Mouse (Mus musculus): ENCODE measurements around the gene Hpcal1. TPM values are rescaled to one million over a fixed set of nuclear protein-coding genes. Genes with fewer than 3 reads are reported as not detected.
A peak's percentile ranks its signal among the peaks of the same experiment; 100 is the strongest.

Hpcal1 gene
- polyA plus RNA-seq, 1 experiment from 2014 or later, result 33.9 TPM

DNA sequence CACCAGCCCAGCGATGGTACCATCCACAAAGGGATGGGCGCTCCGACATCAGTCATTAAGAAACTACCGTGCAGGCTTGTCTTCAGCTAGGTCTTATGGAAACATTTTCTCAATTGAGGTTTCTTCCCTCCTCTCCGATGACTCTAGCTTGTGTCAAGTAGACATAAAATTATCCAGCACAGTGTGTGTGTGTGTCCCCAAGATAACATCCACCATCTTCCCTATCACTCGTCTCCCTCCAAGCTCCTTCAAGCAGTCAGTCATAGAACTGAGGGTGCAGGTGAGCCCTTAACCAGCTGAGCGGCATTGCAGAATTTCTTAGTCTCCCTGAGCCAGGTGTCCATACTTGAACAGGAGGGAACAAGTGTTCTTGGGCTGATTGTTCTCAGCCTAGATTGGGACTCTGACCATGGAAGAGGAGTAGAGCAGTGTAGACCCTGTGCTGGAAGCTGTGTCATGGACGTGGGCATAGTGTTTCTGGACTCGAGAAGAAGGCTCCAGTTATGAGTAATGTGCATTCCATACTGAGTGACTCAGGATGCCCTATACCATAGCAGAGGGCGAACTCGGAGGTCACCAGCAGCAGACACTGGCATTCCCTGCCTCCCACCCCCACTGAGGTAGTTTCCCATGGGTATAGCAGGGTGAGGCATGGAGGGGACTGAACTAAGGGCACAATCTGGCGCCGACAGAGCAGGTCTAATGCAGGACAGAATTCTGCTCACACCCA, 32.0 kb downstream of the Hpcal1 start:
- 96% methylated on average over 13 of the region's 13 CpGs for WGBS
- no peak overlapping the region for H3K27ac ChIP-seq (replicated peaks)
- H3K4me2 ChIP-seq (replicated peaks), result no peak overlapping the region
- H3K9ac ChIP-seq (replicated peaks), result no peak overlapping the region
- peaks cover 18% of the 10 kb centered on the region for H3K4me1 ChIP-seq
- ATAC-seq (ENCODE audit: low FRiP score, low read depth), result no peak
- H3K36me3 ChIP-seq, result no peaks in the 10 kb centered on the region
- no peaks in the 10 kb centered on the region for H3K9me3 ChIP-seq
- no peaks in the 10 kb centered on the region for H3K27me3 ChIP-seq
- H3K4me3 ChIP-seq, result no peak overlapping the region

DNA sequence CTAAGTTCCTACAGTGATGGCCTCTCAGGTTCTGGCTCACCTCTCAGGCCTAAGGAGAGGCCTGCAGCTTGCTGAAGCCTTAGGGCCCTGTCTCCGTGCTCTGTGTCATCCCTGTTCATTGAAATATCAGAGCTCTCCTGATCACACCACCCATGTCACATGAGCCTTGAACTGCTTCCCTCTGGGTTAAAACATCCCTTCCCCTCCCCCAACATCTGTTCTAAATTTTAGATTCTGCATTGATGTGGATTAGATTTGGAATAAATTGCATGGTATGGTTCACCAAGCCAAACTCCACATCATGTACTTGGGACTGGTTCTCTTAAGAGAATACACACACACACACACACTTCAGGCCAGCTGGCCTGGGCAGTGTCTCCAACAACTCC, 32.5 kb downstream of the Hpcal1 start:
- Histone ChIP-seq H3K9ac (replicated peaks) (no peak overlapping the region), H3K36me3 (no peaks in the 10 kb centered on the region), H3K27me3 (no peaks in the 10 kb centered on the region), H3K4me2 (replicated peaks) (no peak overlapping the region), H3K4me1 (peaks cover 21% of the 10 kb centered on the region), H3K27ac (replicated peaks) (no peak overlapping the region), H3K9me3 (no peaks in the 10 kb centered on the region), H3K4me3 (no peak overlapping the region)
- WGBS, result 96% methylated on average over 1 of the region's 1 CpGs
- no peak for ATAC-seq (ENCODE audit: low FRiP score, low read depth)

GRCm38 (mm10) chr12:17723999-17724398, 33.3 kb downstream of the Hpcal1 start:
- 78% methylated on average over 6 of the region's 6 CpGs for WGBS

GRCm38 (mm10) chr12:17724412-17725090, 33.9 kb downstream of the Hpcal1 start:
- no peaks in the 10 kb centered on the region for H3K9me3 ChIP-seq
- no peak overlapping the region for H3K4me3 ChIP-seq
- no peaks in the 10 kb centered on the region for H3K36me3 ChIP-seq
- WGBS, result 80% methylated on average over 3 of the region's 3 CpGs
- H3K4me2 ChIP-seq (replicated peaks), result no peak overlapping the region
- H3K27ac ChIP-seq (replicated peaks), result no peak overlapping the region
- H3K27me3 ChIP-seq, result no peaks in the 10 kb centered on the region
- H3K4me1 ChIP-seq, result peaks cover 21% of the 10 kb centered on the region
- ATAC-seq (ENCODE audit: low FRiP score, low read depth), result no peak
- no peak overlapping the region for H3K9ac ChIP-seq (replicated peaks)

More at GRCm38 (mm10) chr12:17723999-17724398, 33.3 kb downstream of the Hpcal1 start:
- Histone ChIP-seq H3K36me3 (no peaks in the 10 kb centered on the region), H3K9ac (replicated peaks) (no peak overlapping the region), H3K4me2 (replicated peaks) (no peak overlapping the region), H3K27ac (replicated peaks) (no peak overlapping the region), H3K9me3 (no peaks in the 10 kb centered on the region), H3K4me3 (no peak overlapping the region), H3K27me3 (no peaks in the 10 kb centered on the region), H3K4me1 (peaks cover 21% of the 10 kb centered on the region)
- ATAC-seq (ENCODE audit: low FRiP score, low read depth), result no peak

DNA sequence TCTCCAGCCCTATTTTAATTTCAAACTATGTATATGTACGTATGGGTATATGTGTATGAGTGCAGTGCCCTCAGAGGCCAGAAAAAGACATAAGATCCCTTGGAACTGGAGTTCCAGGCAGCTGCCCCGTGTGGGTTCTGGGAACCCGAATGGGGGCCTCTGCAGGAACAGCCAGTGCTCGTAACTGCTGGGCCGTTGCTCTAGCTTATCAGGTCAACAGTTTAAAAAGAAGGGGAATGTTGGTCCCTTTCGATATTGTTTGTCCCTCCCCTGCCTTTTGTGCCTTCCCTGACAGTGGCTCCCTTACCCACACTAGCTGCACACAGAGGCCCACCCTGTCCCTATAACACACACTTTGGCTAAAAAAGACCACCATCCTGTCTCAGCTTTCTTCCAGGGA, 34.9 kb downstream of the Hpcal1 start:
- no peak for ATAC-seq (ENCODE audit: low FRiP score, low read depth)
- Histone ChIP-seq H3K27ac (replicated peaks) (no peak overlapping the region), H3K4me2 (replicated peaks) (no peak overlapping the region), H3K9ac (replicated peaks) (no peak overlapping the region), H3K4me3 (no peak overlapping the region), H3K27me3 (no peaks in the 10 kb centered on the region), H3K36me3 (no peaks in the 10 kb centered on the region), H3K4me1 (peaks cover 21% of the 10 kb centered on the region), H3K9me3 (no peaks in the 10 kb centered on the region)
- 80% methylated on average over 6 of the region's 6 CpGs for WGBS

DNA sequence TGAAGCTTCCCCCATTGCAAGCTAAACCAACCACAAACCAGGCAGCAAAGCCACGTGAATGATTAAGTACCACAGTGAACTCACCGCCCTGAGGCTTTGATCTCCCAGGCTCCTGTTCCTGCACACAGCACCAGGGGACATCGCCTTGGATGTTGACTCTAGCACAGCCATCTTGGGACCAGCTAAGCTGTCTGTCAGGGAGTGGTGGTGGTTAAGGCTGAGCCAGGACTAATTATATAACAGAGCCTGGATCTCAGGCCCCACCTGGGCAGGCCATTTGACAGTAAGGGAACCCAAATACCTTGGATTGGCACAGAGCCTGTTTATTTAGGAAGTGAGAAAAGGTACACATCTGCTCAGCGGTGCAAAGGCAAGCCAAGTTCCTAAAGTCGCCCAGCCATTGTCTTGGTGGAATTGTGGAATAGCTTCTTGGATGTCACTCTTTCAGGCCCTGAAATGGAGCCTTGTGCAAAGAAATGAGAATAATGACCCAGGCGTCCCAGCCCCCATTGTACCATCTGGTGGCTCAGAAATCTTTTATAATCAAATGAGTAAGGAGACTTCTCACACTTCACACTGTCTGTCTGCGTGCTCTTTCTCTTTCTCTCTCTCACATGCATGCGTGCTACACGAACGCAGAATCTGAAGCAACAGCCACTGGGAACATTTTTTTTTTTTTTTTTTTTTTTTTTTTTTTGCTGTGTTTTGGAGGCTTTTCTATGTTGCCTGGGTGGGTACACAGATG, 36.1 kb downstream of the Hpcal1 start:
- peaks cover 21% of the 10 kb centered on the region for H3K4me1 ChIP-seq
- no peaks in the 10 kb centered on the region for H3K9me3 ChIP-seq
- no peaks in the 10 kb centered on the region for H3K27me3 ChIP-seq
- no peak overlapping the region for H3K9ac ChIP-seq (replicated peaks)
- no peaks in the 10 kb centered on the region for H3K36me3 ChIP-seq
- H3K4me3 ChIP-seq, result no peak overlapping the region
- peak; percentile 59; the same call in 1 of the 2 replicates for ATAC-seq (ENCODE audit: low FRiP score, low read depth)
- H3K27ac ChIP-seq (replicated peaks), result peak overlapping the region; percentile 52
- no peak overlapping the region for H3K4me2 ChIP-seq (replicated peaks)
- 55% methylated on average over 10 of the region's 10 CpGs for WGBS

DNA sequence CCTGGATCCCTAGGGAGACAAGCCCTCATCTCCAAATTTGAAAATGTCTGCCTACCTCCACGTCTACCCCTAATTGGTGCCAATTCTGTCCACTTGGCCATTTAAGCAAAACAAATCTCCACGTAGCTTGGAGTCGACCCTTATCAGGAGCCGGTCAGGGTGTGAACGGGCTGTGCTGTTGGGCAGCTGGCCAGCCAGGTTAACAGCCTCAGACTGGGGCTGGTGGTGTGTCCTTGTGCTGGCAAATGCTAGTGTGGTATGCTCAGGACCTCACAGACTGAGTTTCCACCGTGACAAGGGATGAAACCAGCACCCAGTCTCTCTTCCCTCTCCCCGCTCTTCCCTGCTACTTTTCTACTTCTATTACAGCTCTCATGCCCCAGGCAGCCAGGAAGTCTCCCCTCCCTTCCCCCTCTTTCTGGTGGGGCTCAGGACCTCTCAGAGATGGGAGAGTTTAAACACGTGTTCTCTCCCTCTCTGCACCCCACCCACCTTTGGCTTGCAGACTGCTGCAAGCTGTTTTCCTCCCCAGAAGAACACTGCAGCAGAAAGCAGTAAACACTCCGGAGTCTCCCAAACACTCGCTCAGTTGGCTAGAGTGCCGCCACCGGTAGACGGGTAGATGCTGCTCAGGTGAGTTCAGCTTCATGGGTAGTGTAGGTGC, 37.2 kb downstream of the Hpcal1 start:
- Histone ChIP-seq H3K27ac (replicated peaks) (no peak overlapping the region), H3K9me3 (no peaks in the 10 kb centered on the region), H3K4me2 (replicated peaks) (no peak overlapping the region), H3K27me3 (no peaks in the 10 kb centered on the region), H3K9ac (replicated peaks) (no peak overlapping the region), H3K4me3 (no peak overlapping the region), H3K4me1 (peaks cover 21% of the 10 kb centered on the region), H3K36me3 (no peaks in the 10 kb centered on the region)
- 84% methylated on average over 13 of the region's 13 CpGs for WGBS
- ATAC-seq (ENCODE audit: low FRiP score, low read depth), result no peak

DNA sequence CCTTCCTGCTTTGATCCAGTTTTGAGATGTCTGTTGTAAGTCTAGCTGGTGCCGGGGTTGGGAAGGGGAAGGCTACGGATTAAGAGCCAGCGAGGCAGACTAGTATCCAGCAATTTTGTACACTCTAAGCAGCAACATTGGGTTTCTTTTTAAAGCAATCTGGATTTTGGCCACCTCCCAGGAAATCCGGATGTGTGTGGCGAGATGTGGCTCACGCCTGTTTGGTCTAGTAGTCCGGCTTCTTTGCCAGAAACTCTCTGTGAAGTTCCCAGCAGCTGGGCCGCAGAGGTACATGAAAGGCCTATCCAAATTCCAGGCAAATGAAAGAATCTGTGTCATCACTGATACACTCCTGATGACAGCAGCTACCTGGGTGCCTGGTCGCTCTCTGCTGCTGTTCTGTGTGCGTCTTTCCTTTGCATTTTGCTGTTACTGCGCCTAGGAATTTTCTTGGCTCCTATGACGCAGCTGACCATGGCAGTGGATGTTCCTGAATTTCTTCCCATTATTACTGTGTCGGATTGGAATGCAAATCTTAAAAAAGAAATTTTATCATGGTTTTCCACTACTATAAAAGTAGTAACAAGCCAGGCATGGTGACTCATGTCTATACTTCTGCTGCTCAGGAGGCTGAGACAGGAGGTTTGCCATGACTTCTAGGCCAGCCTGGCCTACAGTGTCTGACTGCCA, 38.7 kb downstream of the Hpcal1 start:
- Histone ChIP-seq H3K36me3 (no peaks in the 10 kb centered on the region), H3K4me3 (no peak overlapping the region), H3K9me3 (no peaks in the 10 kb centered on the region), H3K27me3 (no peaks in the 10 kb centered on the region), H3K9ac (replicated peaks) (no peak overlapping the region), H3K4me2 (replicated peaks) (no peak overlapping the region), H3K4me1 (peaks cover 27% of the 10 kb centered on the region), H3K27ac (replicated peaks) (no peak overlapping the region)
- no peak for ATAC-seq (ENCODE audit: low FRiP score, low read depth)
- 92% methylated on average over 13 of the region's 13 CpGs for WGBS

- WGBS, result 90% methylated on average over 7 of the region's 7 CpGs
- no peak overlapping the region for H3K4me2 ChIP-seq (replicated peaks)
- H3K27ac ChIP-seq (replicated peaks), result no peak overlapping the region
Observed at GRCm38 (mm10) chr12:17732006-17732405, 41.4 kb downstream of the Hpcal1 start.

DNA sequence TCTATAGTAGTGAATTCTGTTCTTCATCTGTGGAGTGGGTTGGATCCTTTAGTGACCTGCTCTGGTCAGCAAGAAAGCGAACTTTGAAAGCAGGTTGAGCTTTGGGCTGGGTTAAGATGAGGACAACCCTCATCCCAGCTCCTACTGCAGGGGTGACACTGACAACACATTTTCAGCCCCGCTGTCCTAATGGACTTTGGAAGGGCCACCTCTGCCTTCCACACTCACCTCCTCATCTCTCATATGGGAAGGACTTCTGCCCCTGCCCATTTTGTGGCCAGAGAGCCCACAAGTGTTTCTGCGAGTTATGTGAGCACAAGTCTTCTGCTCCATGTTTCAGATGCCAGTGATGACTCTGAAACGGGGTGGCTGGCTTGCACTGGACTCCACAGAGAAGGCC, 41.9 kb downstream of the Hpcal1 start:
- ATAC-seq (ENCODE audit: low FRiP score, low read depth), result no peak
- H3K36me3 ChIP-seq, result no peaks in the 10 kb centered on the region
- no peaks in the 10 kb centered on the region for H3K27me3 ChIP-seq
- 82% methylated on average over 4 of the region's 4 CpGs for WGBS
- H3K9me3 ChIP-seq, result no peaks in the 10 kb centered on the region
- H3K9ac ChIP-seq (replicated peaks), result no peak overlapping the region
- H3K27ac ChIP-seq (replicated peaks), result no peak overlapping the region
- H3K4me2 ChIP-seq (replicated peaks), result no peak overlapping the region
- peaks cover 13% of the 10 kb centered on the region for H3K4me1 ChIP-seq
- H3K4me3 ChIP-seq, result no peak overlapping the region

More at GRCm38 (mm10) chr12:17732006-17732405, 41.4 kb downstream of the Hpcal1 start:
- H3K4me3 ChIP-seq, result no peak overlapping the region
- H3K4me1 ChIP-seq, result peaks cover 17% of the 10 kb centered on the region
- H3K9ac ChIP-seq (replicated peaks), result no peak overlapping the region
- H3K27me3 ChIP-seq, result no peaks in the 10 kb centered on the region
- no peak for ATAC-seq (ENCODE audit: low FRiP score, low read depth)
- H3K9me3 ChIP-seq, result no peaks in the 10 kb centered on the region
- no peaks in the 10 kb centered on the region for H3K36me3 ChIP-seq

- Histone ChIP-seq H3K9ac (replicated peaks) (no peak overlapping the region), H3K27me3 (no peaks in the 10 kb centered on the region), H3K4me3 (no peak overlapping the region), H3K4me1 (peaks cover 8% of the 10 kb centered on the region), H3K27ac (replicated peaks) (no peak overlapping the region), H3K4me2 (replicated peaks) (no peak overlapping the region), H3K36me3 (no peaks in the 10 kb centered on the region), H3K9me3 (no peaks in the 10 kb centered on the region)
- ATAC-seq (ENCODE audit: low FRiP score, low read depth), result 0 out of 2 replicates have a peak, but pooled peaks have one; percentile 14
- WGBS, result 61% methylated on average over 6 of the region's 6 CpGs
Observed at GRCm38 (mm10) chr12:17733114-17733904, 42.7 kb downstream of the Hpcal1 start.
